Mouse (Mus musculus) spleen, adult 18-20 months (tissue): Measurements from ENCODE around the gene Mfsd4a.

Experiments
- DNase-seq, 2 experiments: peaks; one replicate each; pipeline ENCODE4 v3.0.0; 2022; ENCODE audit warnings: mixed read lengths in 2 of 2

Mfsd4a gene

DNA sequence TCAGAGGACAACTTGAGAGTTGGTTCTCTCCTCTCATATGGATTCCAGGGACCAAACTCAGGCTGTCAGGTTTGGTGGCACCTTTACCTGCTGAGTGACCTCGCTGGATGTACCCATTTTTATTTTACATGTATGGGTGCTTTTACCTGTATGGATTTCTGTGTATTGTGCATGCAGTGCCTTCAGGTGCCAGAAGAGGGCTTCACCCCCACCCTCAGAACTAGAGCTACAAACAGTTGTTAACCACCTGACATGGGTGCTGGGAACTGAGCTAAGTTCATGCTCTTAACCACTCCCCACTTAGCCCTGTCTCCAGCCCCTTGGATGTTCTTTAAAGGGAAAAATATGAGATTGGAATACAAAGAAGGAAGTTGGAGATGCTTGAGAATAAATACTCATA is 53.1 kb downstream of the Mfsd4a start:
- DNase-seq = no peak

DNA sequence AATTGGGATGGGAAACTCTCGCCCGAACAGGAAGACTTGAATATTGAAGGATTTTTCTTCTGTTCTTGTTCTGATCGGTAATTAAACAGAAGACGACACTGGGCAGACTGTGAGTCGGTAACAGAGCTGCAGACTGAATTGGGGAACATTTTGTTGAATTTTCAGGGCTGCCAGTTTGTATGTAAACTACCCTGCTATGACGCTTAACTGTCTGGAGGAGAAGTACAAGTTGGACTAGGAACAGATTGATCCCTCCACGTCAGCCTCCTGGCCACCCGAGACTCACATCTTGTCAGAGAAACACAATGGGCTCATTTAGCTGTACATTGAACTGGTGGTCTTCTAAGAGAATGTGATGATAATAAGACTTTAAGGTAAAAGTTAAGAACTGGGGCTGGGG is 55.0 kb downstream of the Mfsd4a start:
- no peak for DNase-seq

DNA sequence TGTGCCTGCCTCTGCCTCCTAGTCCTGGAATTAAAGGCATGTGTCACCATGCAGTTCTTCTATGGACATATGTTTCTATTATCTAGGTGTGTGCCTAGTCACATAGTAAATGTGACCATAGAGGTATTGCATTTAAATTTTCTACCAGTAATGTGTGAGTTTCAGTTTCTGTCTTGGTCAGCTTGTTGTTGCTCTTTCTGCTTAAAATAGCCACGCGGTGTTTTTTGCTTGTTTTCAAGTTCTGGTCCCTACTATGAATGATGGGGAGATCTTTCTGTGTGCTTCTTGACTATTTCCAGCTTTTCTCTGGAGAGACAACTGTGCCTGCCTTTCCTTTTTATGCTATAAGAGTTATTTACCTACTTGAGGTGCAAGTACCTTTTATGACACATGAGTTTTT is 56.1 kb downstream of the Mfsd4a start:
- no peak for DNase-seq

DNA sequence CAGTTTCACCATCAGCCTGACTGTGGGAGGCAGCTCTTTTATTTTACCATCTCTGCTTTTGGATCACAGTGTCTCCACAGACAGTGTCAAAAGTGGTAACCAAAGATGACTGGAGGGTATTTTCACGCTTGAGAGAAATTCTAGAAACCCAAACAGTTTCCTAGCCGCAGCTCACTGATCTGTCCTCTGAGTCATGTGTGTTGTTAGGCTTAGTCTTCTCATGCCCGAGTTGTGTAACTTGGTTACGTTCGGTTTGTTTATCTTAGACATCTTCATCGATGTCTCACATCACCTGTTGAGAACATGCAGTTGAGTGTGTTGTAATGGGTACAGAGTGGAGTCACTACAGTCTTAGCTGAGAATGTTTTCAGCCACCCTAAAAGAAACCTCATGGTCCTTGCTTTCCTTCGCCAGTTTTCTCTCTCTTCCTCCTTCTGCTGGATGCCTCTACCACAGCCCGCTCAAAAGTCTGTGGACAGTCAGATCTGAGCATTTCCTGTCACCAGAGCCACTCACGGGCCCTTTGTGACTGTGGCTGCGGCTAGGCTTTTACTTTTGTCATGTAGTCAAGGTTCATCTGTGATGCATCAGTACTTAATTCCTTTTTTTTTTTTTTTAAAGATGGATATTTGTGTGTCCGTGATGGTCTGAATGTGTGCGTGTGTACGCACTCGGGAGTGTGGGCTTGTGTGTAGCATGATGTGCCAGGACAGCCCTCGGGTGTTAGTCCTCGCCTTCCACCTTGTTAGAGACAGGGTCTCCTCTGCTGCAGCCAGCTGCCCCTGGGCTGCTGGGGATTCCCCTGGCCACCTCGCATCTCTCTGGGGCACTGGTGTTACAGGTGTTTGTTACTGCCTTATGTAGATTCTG is 57.0 kb downstream of the Mfsd4a start:
- DNase-seq = peak; percentile 43 to 45

DNA sequence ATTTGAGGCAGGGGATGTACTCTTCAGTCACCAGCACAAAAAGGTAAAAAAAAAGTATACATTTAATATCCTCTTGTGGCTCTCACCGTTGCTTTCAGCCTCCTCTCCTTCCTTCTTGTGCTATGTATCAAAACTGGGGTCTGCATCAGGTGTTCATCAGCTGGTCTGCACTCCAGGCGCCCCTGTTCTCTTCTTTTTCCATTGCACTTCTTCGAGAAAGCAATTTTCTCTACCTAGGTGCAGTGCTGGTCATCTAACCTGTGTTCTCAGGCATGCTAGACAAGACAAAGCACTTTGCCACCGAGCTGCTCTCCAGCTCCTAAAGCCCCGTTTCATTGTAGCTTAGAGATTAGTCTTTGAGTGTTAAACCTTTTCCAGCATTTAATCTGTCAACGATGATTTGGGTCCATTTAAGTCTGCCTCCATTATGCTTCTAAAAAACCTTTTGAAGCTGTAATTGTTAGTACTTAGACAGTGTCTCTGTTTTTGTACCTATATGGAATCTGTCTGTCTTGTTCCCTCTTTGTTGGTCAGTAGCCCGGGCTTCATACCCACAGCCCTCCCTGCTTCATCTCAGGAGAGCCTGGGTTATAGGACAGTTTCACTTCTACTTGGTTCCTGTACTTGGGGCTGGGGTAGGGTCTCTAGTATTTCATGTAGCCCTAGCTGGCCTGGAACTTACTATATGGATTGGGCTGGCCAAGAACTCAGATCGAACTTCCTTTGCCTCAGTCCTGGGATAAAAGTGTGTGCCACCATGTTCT is 58.8 kb downstream of the Mfsd4a start:
- DNase-seq = no peak

DNA sequence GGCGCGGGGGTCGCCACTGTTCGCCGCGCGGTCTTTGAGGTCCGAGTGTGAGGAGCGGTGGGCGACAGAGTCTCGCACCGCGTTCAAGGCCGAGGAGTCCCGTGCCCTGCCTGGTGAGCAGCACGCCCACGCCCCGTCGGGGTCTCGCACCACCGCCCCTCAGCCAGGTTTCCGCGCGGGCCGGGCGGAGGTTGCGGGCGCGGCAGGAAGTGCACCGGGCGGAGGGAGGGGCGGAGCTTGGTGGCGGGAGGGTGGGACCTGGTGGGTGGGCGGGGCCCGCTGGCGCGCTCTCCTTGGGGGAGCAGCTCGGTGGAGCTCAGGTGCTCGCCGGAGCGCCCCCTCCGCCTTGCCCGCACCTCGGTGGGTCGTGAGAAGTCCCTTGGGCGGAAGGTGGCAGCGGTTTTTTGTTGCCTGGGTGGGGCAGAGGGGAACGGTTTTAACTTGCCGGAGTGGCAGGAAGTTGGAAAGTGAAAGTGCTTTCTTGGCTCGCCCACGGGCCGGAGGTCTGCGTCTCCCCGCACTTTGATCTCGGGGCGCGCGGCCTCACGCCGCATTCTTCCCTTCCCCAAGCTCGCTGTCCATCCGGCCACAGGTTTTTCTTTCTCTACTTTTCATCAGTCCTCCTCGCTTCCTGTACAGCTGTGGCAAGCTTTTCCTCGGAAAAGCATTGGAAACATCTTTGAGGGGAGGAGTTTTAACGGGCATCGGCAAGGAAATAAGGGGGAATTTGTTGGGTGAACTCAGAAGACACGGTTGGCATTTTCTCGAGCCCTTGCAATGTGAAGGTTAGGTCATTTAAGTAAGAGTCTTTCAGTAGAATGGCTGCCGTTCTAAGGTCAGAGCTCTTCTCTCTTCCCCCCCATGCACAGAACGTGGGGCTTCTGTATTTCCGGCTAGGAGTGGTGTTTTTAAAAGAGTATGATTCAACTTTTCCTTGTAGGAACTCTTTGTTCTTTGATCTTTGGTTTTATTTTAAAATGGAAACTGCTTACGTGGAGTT is 59.7 kb downstream of the Mfsd4a start:
- peak; percentile 90 to 92 for DNase-seq

DNA sequence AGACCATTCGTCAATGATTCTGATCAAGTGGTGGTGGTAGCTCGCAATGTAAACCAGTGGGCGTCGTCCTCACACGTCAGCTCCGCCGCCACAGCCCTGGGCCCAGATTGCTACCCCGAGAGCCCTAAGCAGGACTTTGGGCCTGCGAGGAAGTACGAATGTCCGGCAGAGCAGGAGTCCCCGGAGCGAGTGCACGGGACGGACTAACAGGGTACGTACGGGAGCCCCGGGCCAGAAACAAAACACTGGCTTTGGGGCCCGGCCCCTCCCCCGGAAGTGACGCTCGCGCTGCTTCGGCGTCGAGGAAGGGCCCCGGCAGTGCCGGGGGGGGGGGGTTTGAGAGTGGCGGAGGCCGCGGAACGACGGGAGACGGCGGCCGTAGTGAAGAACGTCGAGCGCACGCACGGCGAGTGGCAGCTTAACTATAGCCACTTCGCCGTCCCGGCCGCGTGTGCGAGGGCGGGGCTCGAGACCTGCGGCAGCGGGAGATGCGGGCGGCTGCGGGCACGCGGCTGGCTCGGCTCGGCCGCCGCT is 60.5 kb downstream of the Mfsd4a start, which contains the start of gene Elk4:
Gene Elk4 (plus strand): TSS at position 326 of the 534 bp plus-strand sequence.
- peak; percentile 83 to 91 for DNase-seq

DNA sequence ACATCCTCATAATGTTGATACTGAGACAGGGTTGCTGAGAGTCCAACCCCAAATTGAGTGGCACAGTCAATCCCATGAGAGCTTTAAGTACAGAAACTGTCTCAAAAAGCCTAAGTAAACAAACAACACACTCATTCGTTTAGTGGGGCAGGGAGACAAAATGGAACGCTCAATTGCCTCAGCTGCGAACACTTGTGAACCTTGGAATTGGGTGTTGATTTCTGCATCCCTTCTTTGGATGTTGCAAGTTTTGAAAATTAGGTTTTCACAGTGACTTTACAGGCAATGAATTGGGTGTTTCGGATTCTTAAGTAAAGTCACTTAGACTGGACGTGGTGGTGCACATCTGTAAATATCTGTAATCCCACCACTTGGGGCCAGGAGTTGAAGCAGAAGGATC is 61.1 kb downstream of the Mfsd4a start:
- DNase-seq = no peak

DNA sequence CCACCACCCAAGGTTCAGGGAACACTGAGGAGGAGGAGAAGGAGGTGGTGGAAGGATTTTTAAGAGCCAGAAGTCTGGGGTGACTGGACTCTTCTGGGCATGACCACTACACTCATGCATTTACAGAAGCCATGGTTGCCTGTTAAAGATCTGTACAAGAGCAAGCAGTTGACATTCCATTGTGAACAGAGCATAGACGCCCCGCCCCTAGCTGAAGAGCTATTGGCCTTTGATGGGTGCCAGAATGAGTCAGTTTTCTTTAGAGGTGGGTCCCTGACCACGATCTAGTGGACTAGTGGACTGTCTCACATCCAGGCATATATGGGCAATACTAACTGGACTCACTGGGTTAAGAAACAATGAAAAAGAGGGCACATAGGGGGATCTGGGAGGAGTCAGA is 61.8 kb downstream of the Mfsd4a start:
- no peak for DNase-seq

DNA sequence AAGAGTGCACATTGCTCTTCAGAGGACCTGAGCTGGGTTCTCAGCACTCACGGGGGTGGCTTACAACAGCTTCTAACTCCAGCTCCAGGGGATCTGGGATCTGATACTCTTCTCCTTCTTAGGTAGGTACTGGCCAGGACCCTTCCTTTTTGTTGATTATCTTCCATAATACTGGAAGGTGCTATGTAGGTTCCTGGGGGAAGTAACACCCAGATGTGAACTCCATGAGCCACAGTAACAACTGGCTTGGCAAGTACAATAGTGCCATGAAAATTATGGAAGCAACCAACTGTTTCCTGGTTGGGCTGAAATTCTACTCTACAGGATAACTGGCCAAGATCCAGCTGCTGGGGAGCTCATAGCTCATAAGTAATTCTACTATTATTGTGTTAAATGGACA is 62.4 kb downstream of the Mfsd4a start:
- no peak for DNase-seq

DNA sequence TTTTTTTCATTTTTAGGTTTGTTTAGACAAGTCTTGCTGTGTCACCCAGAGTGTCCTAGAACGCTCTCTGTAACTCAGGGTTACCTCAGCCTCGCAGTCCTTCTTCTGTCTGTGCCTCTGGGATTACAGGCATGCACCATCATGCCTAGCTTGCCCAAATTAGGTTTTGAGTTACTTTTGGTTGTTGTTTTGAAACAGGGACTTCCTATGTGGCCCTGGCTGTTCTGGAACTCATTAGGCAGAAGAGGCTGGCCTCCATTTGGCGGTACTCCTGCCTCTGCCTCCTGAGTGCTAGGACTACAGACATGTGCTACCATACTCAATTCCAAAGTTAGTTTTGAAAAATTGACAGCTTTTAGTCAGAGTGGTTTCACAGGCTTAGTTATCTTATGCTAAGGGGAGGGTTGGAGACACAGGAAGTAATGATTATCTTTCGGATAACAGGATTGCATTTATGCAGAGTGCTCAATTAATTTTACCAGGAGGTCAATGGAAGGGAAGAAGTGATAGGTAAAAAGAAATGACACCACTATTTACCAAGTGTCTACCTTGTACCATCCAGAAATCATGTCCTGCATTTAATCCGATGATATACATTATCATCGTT is 63.2 kb downstream of the Mfsd4a start:
- no peak for DNase-seq

DNA sequence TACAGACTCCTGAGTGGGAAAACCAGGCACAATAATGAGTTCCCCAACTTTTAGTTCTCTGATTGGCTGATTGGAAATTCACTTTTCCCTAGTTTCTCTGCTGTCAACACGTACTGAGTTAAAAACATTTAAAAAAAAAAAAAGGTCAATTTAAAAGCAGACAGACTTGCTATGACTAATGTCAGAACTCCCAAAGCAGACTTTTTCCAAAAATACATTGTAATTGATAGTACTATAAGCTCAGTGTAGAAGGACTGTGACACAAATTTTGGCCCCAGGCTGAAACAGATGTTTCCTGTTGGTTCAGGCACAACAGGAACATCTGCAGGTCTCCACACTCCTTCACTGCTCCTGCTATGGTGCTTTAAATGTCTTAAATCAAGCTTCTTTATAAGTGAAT is 64.0 kb downstream of the Mfsd4a start:
- no peak for DNase-seq

DNA sequence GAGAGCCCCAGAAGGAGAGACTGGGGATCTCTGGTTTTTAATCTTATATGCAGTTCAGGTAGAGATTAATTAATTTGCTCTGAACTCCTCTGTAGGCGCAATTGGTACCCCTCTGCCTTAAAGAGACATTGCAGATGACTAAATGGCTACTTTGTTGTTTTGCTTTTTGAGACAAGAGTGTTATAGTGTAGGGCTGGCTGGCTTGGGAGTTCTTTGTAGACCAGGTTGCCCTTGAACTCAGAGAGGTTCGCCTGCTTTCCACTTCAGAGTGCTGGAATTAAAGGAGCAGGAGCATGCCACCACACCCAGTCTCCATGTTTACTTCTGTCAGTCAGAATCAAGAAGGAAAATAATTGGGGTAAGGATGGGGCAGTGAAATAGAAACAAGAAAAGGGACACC is 64.8 kb downstream of the Mfsd4a start:
- DNase-seq = no peak

DNA sequence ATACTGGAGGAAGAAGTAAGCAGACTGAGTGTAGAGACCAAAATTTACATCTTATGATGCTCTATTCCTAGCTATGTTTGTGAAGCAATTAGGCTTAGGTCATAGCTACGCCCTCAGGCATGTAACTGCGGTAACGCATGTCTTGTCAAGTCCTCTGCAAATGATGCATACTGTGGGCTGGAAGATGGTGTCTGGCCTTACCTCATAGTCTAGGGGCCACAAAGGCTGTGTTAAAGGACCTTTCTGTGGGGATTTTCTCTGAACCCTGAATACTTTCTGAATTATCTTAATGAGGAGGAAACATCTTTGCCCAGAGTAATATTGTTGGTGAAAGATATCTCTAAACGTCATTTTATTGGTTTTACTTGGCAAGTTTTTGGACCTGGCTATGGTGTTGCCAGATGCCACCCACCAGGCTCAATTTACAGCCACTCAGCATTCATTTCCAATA is 66.0 kb downstream of the Mfsd4a start:
- no peak for DNase-seq

DNA sequence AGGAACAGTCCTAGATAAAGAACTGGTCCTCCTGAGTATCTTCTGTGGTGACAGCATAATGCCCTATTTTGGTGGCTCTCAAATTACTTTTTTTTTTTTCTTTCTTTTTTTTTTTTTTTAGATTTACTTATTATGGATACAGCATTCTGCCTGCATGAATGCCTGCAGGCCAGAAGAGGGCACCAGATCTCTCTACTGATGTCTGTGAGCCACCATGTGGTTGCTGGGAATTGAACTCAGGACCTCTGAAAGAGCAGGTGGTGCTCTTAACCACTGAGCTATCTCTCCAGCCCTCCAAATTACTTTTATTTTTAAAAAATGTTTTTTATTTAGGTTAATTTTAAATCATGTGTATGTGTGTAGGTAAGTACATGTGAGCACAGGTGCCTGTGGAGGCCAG is 67.4 kb downstream of the Mfsd4a start:
- no peak for DNase-seq

DNA sequence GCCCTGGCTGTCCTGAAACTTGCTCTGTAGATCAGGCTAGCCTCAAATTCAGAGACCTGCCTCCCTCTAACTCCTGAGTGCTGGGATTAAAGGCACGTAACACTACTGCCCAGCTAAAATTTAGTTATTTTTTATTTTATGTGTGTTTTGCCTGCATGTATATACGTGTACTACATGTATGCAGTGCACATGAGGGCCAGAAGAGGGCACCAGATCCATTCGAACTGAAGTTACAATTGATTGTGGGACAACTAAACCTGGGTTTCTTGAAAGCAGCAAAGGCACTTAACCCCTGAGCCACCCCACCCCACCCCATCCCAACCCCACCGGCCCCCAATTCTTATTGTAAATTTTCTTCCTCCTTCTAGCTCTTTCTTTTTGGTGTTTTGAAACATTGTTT is 72.8 kb downstream of the Mfsd4a start:
- peak; percentile 42 to 72 for DNase-seq

DNA sequence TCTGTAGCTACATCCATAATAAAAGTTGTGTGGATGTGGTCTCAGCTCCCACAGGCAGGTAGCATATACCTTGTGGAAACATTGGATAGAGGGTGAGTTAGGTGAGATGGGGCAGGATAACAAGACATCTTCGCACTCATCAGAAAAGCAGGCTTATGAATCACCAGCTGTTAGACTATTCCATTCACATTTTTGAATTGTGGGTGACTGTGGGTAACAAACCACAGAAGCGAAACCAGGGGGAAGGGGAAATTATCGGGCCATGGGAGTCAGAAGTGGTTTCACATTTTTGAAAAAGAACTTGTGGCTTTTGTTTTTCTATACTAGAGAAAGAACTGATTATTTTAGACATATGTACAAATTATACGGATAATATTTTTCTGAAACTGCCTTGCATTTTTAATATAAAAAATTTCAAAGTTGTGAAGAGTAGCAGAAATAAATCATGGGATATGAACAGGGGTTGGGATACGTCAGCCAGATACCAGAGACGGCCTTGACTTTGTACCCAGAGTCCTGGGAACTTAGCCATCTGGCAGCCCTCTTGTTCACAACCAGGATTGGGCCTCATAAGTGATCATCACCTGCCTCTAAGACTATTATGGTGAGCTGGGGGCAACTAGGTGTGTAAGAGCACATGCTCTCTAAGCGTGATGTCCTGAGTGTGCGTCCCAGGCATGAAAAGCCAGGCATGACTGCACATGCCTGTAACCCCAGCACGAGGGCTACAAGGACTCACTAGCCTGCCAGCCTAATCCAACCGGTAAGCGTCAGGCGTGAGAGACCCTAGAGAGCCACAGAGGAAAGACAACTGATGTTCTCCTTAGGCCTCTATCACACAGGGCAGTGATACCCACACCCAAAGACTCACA is 74.5 kb downstream of the Mfsd4a start:
- no peak for DNase-seq

DNA sequence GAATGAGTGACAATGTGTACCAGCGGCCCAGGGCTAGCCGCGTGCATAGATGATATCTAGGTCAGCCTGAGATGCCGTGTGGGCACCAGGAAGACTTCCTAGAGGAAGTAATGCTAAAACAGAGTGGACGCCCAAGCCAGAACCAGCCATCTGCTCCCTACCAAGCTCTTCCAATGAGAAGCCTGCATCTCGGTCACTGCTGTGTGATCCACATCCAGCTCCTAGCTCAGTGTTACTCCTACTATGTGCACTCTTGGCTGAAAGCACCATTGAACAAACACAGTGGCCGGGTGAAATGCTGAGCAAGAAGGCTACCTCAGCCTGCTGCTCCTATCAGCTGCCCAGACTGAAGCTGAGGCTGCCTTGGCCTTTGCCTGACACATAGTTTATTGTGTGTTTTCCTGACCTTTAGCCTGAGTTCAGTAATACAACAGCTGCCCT is 75.3 kb downstream of the Mfsd4a start:
- no peak for DNase-seq

DNA sequence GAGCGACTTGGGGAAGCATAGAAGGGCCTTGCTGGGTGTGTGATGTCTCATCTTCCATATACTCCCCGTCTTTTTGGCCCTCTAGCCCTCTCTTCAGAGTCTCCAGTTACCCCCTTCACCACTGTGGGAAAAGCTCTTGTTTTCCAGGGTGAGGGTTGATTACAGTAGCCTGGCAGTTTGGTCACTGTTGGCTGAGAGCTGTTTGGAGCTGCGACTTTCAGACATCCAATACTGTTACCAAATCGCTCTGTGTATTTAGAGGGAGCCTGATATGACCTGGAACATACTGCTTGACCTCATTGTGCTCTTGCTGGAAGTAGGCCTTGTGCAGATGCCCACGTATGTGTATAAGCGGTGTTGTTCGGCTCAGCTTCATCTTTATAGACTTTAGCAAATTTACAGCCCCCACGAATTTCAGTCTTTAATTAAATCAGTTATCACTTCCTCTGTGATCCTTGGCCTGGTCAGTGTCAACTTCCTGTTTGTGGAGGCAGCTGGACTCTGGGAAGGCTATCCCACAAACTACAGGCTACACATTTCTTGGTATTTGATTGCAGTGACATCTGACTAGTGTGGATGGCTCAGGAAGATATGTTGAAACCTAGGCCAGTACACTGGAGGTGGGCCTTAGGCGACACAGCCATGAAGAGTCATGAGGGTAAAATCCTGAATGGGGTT is 77.6 kb downstream of the Mfsd4a start:
- no peak for DNase-seq

DNA sequence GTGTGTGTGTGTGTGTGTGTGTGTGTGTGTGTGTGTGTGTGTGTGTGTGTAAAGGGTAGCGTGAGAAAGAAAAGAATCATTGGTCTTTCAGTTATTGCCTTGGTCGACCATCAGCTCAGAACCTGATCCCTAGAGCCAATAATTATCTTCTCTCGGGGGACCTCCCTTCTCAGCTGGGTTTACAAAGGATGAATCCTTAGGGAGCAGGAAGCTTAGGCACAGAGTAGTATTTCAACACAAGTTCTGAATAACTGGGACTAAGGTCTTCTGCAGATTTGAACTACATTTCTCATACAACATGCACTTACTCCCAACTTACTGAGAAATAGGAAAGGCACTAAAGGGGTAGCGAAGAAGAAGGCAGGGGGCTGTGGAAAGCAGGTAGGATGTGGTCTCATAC is 78.4 kb downstream of the Mfsd4a start:
- DNase-seq = no peak
